Mouse (Mus musculus) limb, embryonic 10.5 days (tissue): ENCODE measurements around the gene Cxcl10. TPM values are rescaled to one million over a fixed set of nuclear protein-coding genes. Genes with fewer than 3 reads are reported as not detected.

Experiments
- DNase-seq: peaks from one replicate; pipeline ENCODE4 v3.0.0-alpha.2; 2017; ENCODE audit warnings: low spot score
- H3K27ac ChIP-seq: fragments of 300-500 bp; sonication (generic); 2 replicates; pipeline ENCODE4 v1.5.1; 2016; ENCODE audit warnings: mild to moderate bottlenecking
- H3K27me3 ChIP-seq: fragments of 300-500 bp; sonication (generic); 2 replicates; pipeline ENCODE4 v1.6.1; 2016; ENCODE audit warnings: low read depth, mild to moderate bottlenecking; ENCODE audit not compliant: poor library complexity, severe bottlenecking
- H3K36me3 ChIP-seq: fragments of 300-500 bp; sonication (generic); 2 replicates; pipeline ENCODE4 v1.6.1; 2016; ENCODE audit warnings: mild to moderate bottlenecking, moderate library complexity
- H3K4me1 ChIP-seq: fragments of 300-500 bp; sonication (generic); 2 replicates; pipeline ENCODE4 v1.6.1; 2016
- H3K4me3 ChIP-seq: fragments of 300-500 bp; sonication (generic); 2 replicates; pipeline ENCODE4 v1.5.1; 2016; ENCODE audit warnings: mild to moderate bottlenecking, moderate library complexity
- H3K9me3 ChIP-seq: fragments of 300-500 bp; sonication (generic); replicated peaks from 2 replicates; pipeline ENCODE4 v1.6.1; 2016; ENCODE audit warnings: mild to moderate bottlenecking
- WGBS: fragments of 180-500 bp; shearing (Covaris S2); methylation state at CpG from one replicate; pipeline ENCODE4 v1.1.7; 2016; 5-methylcytosine and 5-hydroxymethylcytosine counted together
- polyA plus RNA-seq: library from polyadenylated mRNA; unstranded; fragments of >200 nt; fragmentation: Nextera tagmentation; extraction: Ambion mirVana; gene quantifications from 2 replicates; pipeline ENCODE4 v1.2.1, GENCODE M21; 2016

Gene Cxcl10
- polyA plus RNA-seq, 1 experiment from 2014 or later: 0.26 TPM

GRCm38 (mm10) chr5:92327929-92328328 lies 20.8 kb downstream of the Cxcl10 start, which contains the start of gene Cxcl9:
Gene Cxcl9 (minus strand): TSS chr5:92328079.
- Histone ChIP-seq H3K27me3 (no peaks in the 10 kb centered on the region), H3K4me3 (no peak within 1 kb of the TSS), H3K9me3 (no peaks in the 10 kb centered on the region), H3K36me3 (no peaks in the 10 kb centered on the region), H3K27ac (no peak within 1 kb of the TSS), H3K4me1 (no peaks in the 10 kb centered on the region)
- WGBS: 87% methylated on average over 7 of the region's 7 CpGs
- DNase-seq: no peak

- no peaks in the 10 kb centered on the region for H3K36me3 ChIP-seq
- 87% methylated on average over 6 of the region's 6 CpGs for WGBS
Measured at GRCm38 (mm10) chr5:92327367-92327766, 21.3 kb downstream of the Cxcl10 start.

GRCm38 (mm10) chr5:92323264-92323663 lies 25.4 kb downstream of the Cxcl10 start:
- Histone ChIP-seq H3K36me3 (no peaks in the 10 kb centered on the region), H3K27me3 (no peaks in the 10 kb centered on the region), H3K9me3 (no peaks in the 10 kb centered on the region), H3K4me3 (no peak overlapping the region), H3K4me1 (0 out of 2 replicates have a peak, but pooled peaks cover 5% of the 10 kb centered on the region), H3K27ac (no peak overlapping the region)
- no peak for DNase-seq
- 85% methylated on average over 5 of the region's 5 CpGs for WGBS

More at GRCm38 (mm10) chr5:92327367-92327766, 21.3 kb downstream of the Cxcl10 start:
- no peak for DNase-seq
- Histone ChIP-seq H3K9me3 (no peaks in the 10 kb centered on the region), H3K27ac (no peak overlapping the region), H3K4me3 (no peak overlapping the region), H3K4me1 (no peaks in the 10 kb centered on the region), H3K27me3 (no peaks in the 10 kb centered on the region)

- no peak for DNase-seq
- 0 out of 2 replicates have a peak, but pooled peaks cover 5% of the 10 kb centered on the region for H3K4me1 ChIP-seq
- no peaks in the 10 kb centered on the region for H3K36me3 ChIP-seq
- H3K27me3 ChIP-seq: no peaks in the 10 kb centered on the region
- WGBS: 91% methylated on average over 4 of the region's 4 CpGs
- no peak overlapping the region for H3K4me3 ChIP-seq
- no peaks in the 10 kb centered on the region for H3K9me3 ChIP-seq
- no peak overlapping the region for H3K27ac ChIP-seq
Measured at GRCm38 (mm10) chr5:92322612-92323011, 26.1 kb downstream of the Cxcl10 start.

- Histone ChIP-seq H3K27ac (no peak overlapping the region), H3K9me3 (no peaks in the 10 kb centered on the region), H3K4me1 (0 out of 2 replicates have a peak, but pooled peaks cover 5% of the 10 kb centered on the region), H3K27me3 (no peaks in the 10 kb centered on the region), H3K4me3 (no peak overlapping the region), H3K36me3 (no peaks in the 10 kb centered on the region)
- DNase-seq: no peak
- WGBS: 74% methylated on average over 8 of the region's 8 CpGs
Measured at GRCm38 (mm10) chr5:92321631-92322400, 26.9 kb downstream of the Cxcl10 start.

GRCm38 (mm10) chr5:92318596-92318995 lies 30.1 kb downstream of the Cxcl10 start:
- Histone ChIP-seq H3K9me3 (no peaks in the 10 kb centered on the region), H3K4me1 (0 out of 2 replicates have a peak, but pooled peaks cover 5% of the 10 kb centered on the region), H3K36me3 (no peaks in the 10 kb centered on the region), H3K4me3 (no peak overlapping the region), H3K27ac (no peak overlapping the region), H3K27me3 (no peaks in the 10 kb centered on the region)
- 93% methylated on average over 14 of the region's 14 CpGs for WGBS
- no peak for DNase-seq

GRCm38 (mm10) chr5:92318119-92318518 lies 30.6 kb downstream of the Cxcl10 start:
- Histone ChIP-seq H3K4me1 (0 out of 2 replicates have a peak, but pooled peaks cover 5% of the 10 kb centered on the region), H3K27ac (no peak overlapping the region), H3K4me3 (no peak overlapping the region), H3K9me3 (no peaks in the 10 kb centered on the region), H3K27me3 (no peaks in the 10 kb centered on the region), H3K36me3 (no peaks in the 10 kb centered on the region)
- no peak for DNase-seq
- 90% methylated on average over 7 of the region's 7 CpGs for WGBS

- H3K36me3 ChIP-seq: no peaks in the 10 kb centered on the region
- no peak overlapping the region for H3K27ac ChIP-seq
- no peak overlapping the region for H3K4me3 ChIP-seq
- peaks cover 10% of the 10 kb centered on the region for H3K4me1 ChIP-seq
- WGBS: 78% methylated on average over 7 of the region's 7 CpGs
- H3K27me3 ChIP-seq: no peaks in the 10 kb centered on the region
- no peaks in the 10 kb centered on the region for H3K9me3 ChIP-seq
- DNase-seq: no peak
Measured at GRCm38 (mm10) chr5:92313776-92314175, 34.9 kb downstream of the Cxcl10 start.

GRCm38 (mm10) chr5:92312046-92312715 lies 36.5 kb downstream of the Cxcl10 start:
- whole genome bisulfite sequencing: 15% methylated on average over 13 of the region's 13 CpGs
- peak; percentile 72 for DNase-seq
- Histone ChIP-seq H3K36me3 (peaks cover 7% of the 10 kb centered on the region), H3K27ac (no peak overlapping the region), H3K4me3 (no peak overlapping the region), H3K4me1 (peaks cover 18% of the 10 kb centered on the region), H3K27me3 (no peaks in the 10 kb centered on the region), H3K9me3 (no peaks in the 10 kb centered on the region)

- Histone ChIP-seq H3K4me1 (peaks cover 18% of the 10 kb centered on the region), H3K27me3 (no peaks in the 10 kb centered on the region), H3K9me3 (no peaks in the 10 kb centered on the region), H3K4me3 (peak within 1 kb of the TSS; percentile 90), H3K36me3 (peaks cover 30% of the 10 kb centered on the region), H3K27ac (peak within 1 kb of the TSS; percentile 91)
- DNase-seq: peak; percentile 93
- WGBS: 3% methylated on average over 41 of the region's 41 CpGs
Measured at GRCm38 (mm10) chr5:92309681-92310511, 38.8 kb downstream of the Cxcl10 start, which contains the start of gene Sdad1. Gene Sdad1 (minus strand): TSS chr5:92310479.

GRCm38 (mm10) chr5:92304291-92304690 lies 44.4 kb downstream of the Cxcl10 start:
- Histone ChIP-seq H3K27ac (no peak overlapping the region), H3K9me3 (no peaks in the 10 kb centered on the region), H3K4me1 (peaks cover 13% of the 10 kb centered on the region), H3K27me3 (no peaks in the 10 kb centered on the region), H3K4me3 (no peak overlapping the region), H3K36me3 (peaks cover 86% of the 10 kb centered on the region)
- no peak for DNase-seq
- WGBS: 89% methylated on average over 3 of the region's 3 CpGs

GRCm38 (mm10) chr5:92302149-92302840 lies 46.4 kb downstream of the Cxcl10 start:
- H3K4me3 ChIP-seq: no peak overlapping the region
- H3K4me1 ChIP-seq: no peaks in the 10 kb centered on the region
- DNase-seq: no peak
- H3K27ac ChIP-seq: no peak overlapping the region
- no peaks in the 10 kb centered on the region for H3K27me3 ChIP-seq
- H3K36me3 ChIP-seq: peaks cover 98% of the 10 kb centered on the region
- WGBS: 94% methylated on average over 13 of the region's 13 CpGs
- H3K9me3 ChIP-seq: no peaks in the 10 kb centered on the region
